Mouse (Mus musculus) midbrain, postnatal 0 days (tissue): ENCODE data around the gene Swsap1. TPM values are rescaled to one million over a fixed set of nuclear protein-coding genes. Genes with fewer than 3 reads are reported as not detected.

Source experiments
- ATAC-seq: fragments of 200-750 bp; cut with Nextera tagmentation; 2 replicates; pipeline ENCODE4 v1.8.0; 2017; ENCODE audit warnings: moderate number of reproducible peaks, mild to moderate bottlenecking, moderate TSS enrichment, moderate library complexity; ENCODE audit not compliant: low FRiP score
- DNase-seq: peaks from one replicate; pipeline ENCODE4 v3.0.0-alpha.2; 2015; ENCODE audit warnings: low spot score
- H3K27ac ChIP-seq: fragments of 300-500 bp; sonication (generic); 2 replicates; pipeline ENCODE4 v1.5.1; 2014; ENCODE audit warnings: low read depth, mild to moderate bottlenecking, low read length, mixed read lengths
- H3K27me3 ChIP-seq: fragments of 300-500 bp; sonication (generic); 2 replicates; pipeline ENCODE4 v1.6.1; 2014; ENCODE audit warnings: low read length, control low read depth, mixed read lengths; ENCODE audit not compliant: insufficient read depth
- H3K36me3 ChIP-seq: fragments of 300-500 bp; sonication (generic); 2 replicates; pipeline ENCODE4 v1.6.1; 2014; ENCODE audit warnings: low read length, control low read depth, mixed read lengths; ENCODE audit not compliant: insufficient read depth
- H3K4me1 ChIP-seq: fragments of 300-500 bp; sonication (generic); 2 replicates; pipeline ENCODE4 v1.6.1; 2014; ENCODE audit warnings: mild to moderate bottlenecking, control low read depth, antibody characterized with exemption, low read length, mixed read lengths; ENCODE audit not compliant: insufficient read depth
- H3K4me2 ChIP-seq: fragments of 300-500 bp; sonication (generic); 2 replicates; pipeline ENCODE4 v1.6.1; 2014; ENCODE audit warnings: low read depth, mild to moderate bottlenecking, low read length, mixed read lengths; ENCODE audit not compliant: poor library complexity, severe bottlenecking
- H3K4me3 ChIP-seq: fragments of 300-500 bp; sonication (generic); 2 replicates; pipeline ENCODE4 v1.5.1; 2014; ENCODE audit warnings: low read depth, mild to moderate bottlenecking, low read length, moderate library complexity
- H3K9ac ChIP-seq: fragments of 300-500 bp; sonication (generic); replicated peaks from 2 replicates; pipeline ENCODE4 v1.6.1; 2014; ENCODE audit warnings: mild to moderate bottlenecking, low read length, moderate library complexity, mixed read lengths; ENCODE audit not compliant: poor library complexity, severe bottlenecking
- H3K9me3 ChIP-seq: fragments of 300-500 bp; sonication (generic); 2 replicates; pipeline ENCODE4 v1.6.1; 2016; ENCODE audit warnings: low read length, control low read depth
- CTCF ChIP-seq: IDR thresholded peaks from 2 replicates; pipeline ENCODE4 v1.5.1; 2016; ENCODE audit warnings: antibody characterized with exemption, mild to moderate bottlenecking
- WGBS: fragments of 180-500 bp; shearing (Covaris S2); extraction: QIAGEN DNeasy Blood & Tissue Kit; methylation state at CpG from one replicate; pipeline ENCODE4 v1.1.7; 2014; 5-methylcytosine and 5-hydroxymethylcytosine counted together
- polyA plus RNA-seq: library from polyadenylated mRNA; unstranded; fragments of >200 nt; fragmentation: Nextera tagmentation; extraction: Ambion mirVana; gene quantifications from 2 replicates; pipeline ENCODE4 v1.2.1, GENCODE M21; 2015
- total RNA-seq: library from RNA; depleted of rRNA; stranded (reverse); fragments of >200 nt; gene quantifications from 2 replicates; pipeline ENCODE4 v1.2.3, GENCODE M21; 2014

The Swsap1 gene
- total and polyA plus RNA-seq, 2 experiments from 2014 or later = 8.0 to 38.6 TPM

DNA sequence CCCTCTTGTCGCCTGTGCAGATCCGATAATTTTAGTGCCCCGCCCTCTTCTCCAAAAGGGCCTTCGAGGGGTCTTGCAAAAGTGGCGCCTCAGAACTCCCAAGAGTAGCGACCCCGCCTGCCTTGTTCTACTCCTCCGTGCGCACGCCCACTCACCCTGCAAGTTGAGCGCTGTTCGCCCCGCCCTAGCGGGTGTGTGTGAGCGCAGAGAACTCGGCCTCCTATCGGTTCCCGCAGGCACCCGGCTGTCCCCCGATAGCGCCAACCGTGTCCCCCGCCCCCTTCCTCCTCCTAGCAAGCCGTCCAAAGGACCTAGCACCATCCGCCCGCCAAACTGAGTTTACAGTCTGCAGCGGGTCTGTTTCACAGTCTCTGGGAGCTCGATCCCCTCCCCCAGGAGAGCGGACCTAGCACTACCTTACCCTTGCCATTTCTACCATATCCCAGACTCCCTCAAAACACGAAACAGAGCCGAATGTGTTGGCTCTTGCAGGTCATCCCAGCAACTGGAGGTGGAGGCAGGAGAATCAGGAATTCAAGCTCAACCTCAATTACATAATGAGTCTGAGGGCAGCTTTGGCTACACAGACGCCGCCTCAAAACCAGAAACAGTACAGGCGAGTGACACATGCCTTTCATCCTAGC lies 7.0 kb downstream of the Swsap1 start:
- Histone ChIP-seq H3K27me3 (peaks cover 23% of the 10 kb centered on the region), H3K4me1 (peaks cover 13% of the 10 kb centered on the region; the same call in 1 of the 2 replicates), H3K4me3 (peak overlapping the region; percentile 35), H3K27ac (no peak overlapping the region), H3K9ac (no peak overlapping the region), H3K36me3 (no peaks in the 10 kb centered on the region; the same call in 1 of the 2 replicates), H3K9me3 (no peaks in the 10 kb centered on the region), H3K4me2 (peak overlapping the region; percentile 74)
- peak; percentile 20; the same call in 1 of the 2 replicates for TF ChIP-seq CTCF
- ATAC-seq (peak; percentile 35; the same call in 1 of the 2 replicates), DNase-seq (no peak)
- WGBS = 4% methylated on average over 34 of the region's 34 CpGs

DNA sequence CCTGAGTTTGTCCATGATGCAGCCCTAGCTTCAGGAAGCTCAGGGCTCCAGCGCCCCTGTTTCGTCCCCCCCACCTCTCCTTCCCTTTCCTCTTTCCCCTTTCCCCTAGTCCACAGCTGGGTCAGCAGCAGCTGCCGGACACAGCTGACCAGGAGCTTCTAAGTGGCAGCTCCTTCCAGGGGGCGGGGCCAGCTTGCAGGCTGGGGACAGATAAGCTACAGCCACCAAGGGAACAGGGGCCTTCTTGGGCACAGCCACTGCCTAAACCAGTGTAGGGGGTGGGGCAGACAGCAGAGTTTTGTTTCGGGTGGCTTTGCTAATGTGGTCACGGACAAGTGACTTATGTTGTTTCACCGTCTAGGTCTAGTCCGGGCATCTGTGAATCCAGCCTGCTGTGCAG lies 7.9 kb downstream of the Swsap1 start, which contains the start of gene Epor:
Gene Epor, minus strand, starts transcription at position 90 of the 400 bp plus-strand sequence.
- ATAC-seq (no peak), DNase-seq (no peak)
- peaks cover 23% of the 10 kb centered on the region for H3K27me3 ChIP-seq
- no peaks in the 10 kb centered on the region for H3K9me3 ChIP-seq
- peaks cover 13% of the 10 kb centered on the region; the same call in 1 of the 2 replicates for H3K4me1 ChIP-seq
- no peak within 1 kb of the TSS for H3K9ac ChIP-seq
- H3K27ac ChIP-seq = no peak within 1 kb of the TSS
- H3K4me3 ChIP-seq = peak within 1 kb of the TSS; percentile 35
- 13% methylated on average over 8 of the region's 8 CpGs for WGBS
- peak within 1 kb of the TSS; percentile 74 for H3K4me2 ChIP-seq
- no peaks in the 10 kb centered on the region; the same call in 1 of the 2 replicates for H3K36me3 ChIP-seq
- no peak for TF ChIP-seq CTCF

DNA sequence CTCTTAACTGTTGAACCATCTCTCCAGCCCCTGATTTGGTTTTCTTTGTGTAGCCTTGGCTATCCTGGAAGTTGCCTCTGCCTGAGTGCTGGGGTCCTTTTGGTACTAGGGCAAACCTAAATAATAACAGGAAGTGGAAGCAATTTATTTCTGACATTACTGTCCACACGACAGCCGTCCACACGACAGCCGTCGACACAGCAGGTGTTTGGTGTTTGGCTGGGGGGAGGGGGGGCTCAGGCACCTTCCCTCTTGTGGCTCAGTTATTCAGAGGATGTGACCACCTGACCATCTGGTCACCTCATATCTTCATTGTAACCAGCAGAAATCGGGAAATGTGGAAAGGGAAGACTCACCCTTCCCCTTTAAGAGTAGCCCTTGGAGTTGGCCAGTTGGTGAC lies 13.3 kb downstream of the Swsap1 start:
- DNase-seq = no peak
- ATAC-seq = no peak
- 72% methylated on average over 6 of the region's 6 CpGs for WGBS
- TF ChIP-seq CTCF = no peak
- no peak overlapping the region for H3K9ac ChIP-seq
- H3K27ac ChIP-seq = no peak overlapping the region
- no peak overlapping the region for H3K4me2 ChIP-seq
- H3K4me3 ChIP-seq = no peak overlapping the region
- H3K36me3 ChIP-seq = no peaks in the 10 kb centered on the region
- H3K4me1 ChIP-seq = no peaks in the 10 kb centered on the region
- no peaks in the 10 kb centered on the region for H3K27me3 ChIP-seq
- no peaks in the 10 kb centered on the region for H3K9me3 ChIP-seq

DNA sequence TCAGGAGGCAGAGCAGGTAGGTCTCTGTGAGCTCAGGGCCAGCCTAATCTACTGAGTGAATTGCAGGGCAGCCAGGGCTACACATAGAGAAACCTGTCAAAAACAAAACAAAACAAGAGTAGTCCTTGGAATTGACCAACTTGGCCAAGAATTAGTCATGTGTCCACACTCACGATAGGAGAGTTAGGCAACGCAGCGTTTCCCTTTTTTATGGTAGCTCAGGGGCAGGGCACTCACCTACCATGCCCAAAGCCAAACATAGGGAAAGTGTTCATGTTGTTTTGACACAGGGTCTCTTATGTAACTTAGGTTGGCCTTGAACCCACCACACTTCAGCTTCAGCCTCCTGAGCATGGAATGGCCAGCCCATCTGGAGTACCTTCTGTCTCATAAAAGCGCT lies 13.7 kb downstream of the Swsap1 start:
- Histone ChIP-seq H3K4me3 (no peak overlapping the region), H3K4me1 (no peaks in the 10 kb centered on the region), H3K4me2 (no peak overlapping the region), H3K27ac (no peak overlapping the region), H3K36me3 (no peaks in the 10 kb centered on the region), H3K9ac (no peak overlapping the region), H3K27me3 (no peaks in the 10 kb centered on the region), H3K9me3 (no peaks in the 10 kb centered on the region)
- TF ChIP-seq CTCF = no peak
- no peak for ATAC-seq
- WGBS = 88% methylated on average over 4 of the region's 4 CpGs
- no peak for DNase-seq

DNA sequence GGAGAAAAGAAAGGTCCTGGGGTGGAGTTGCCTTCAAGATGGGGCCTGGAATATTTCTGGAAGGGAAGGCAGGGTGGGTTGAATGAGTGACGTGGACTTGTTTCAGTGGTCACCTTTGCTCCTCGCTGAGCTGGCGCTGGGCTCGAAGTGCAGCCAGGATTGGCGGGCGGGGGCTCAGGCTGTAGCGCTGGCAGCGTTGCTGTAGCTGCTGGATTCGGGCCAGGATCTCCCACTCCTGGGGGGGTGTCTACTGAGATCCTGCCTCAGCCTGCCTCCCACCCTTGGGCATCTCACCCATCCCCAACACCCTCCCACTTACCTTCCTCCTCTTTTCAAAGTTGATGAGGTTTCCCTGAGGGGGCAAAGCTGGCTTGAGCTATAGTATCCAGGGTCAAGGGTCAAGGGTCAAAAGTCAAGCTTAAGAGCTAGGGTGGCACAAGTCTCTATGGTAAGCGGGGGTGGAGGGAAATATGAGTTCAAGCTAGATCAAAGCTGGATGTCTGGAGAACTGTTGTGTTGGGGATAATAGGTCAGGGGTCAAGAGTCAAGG lies 21.1 kb downstream of the Swsap1 start:
- Histone ChIP-seq H3K9me3 (no peaks in the 10 kb centered on the region), H3K4me1 (no peaks in the 10 kb centered on the region), H3K27me3 (no peaks in the 10 kb centered on the region), H3K4me3 (no peak overlapping the region), H3K9ac (no peak overlapping the region), H3K4me2 (no peak overlapping the region), H3K27ac (no peak overlapping the region), H3K36me3 (no peaks in the 10 kb centered on the region)
- no peak for DNase-seq
- TF ChIP-seq CTCF = no peak
- WGBS = 85% methylated on average over 10 of the region's 10 CpGs
- ATAC-seq = no peak

DNA sequence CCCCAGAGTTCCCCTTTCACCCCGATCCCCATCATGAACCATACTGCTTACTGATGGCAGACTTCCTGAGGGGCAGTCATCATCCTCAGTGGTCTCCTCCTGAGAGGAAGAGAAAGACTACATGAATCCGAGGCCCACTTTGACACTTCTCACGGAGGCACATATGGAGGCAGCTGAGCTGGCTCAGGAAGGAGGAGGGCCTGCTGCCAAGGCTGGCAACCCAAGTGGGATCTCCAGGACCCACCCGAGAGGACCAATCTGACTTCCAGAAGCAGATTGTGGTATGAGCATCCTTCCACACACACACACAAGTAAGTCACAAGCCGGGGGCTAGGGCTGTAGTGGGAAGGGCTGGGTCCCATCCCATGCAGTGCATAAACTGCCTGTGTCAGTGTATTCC lies 21.8 kb downstream of the Swsap1 start:
- ATAC-seq (no peak), DNase-seq (no peak)
- Histone ChIP-seq H3K9ac (no peak overlapping the region), H3K36me3 (no peaks in the 10 kb centered on the region), H3K27me3 (no peaks in the 10 kb centered on the region), H3K4me3 (no peak overlapping the region), H3K4me2 (no peak overlapping the region), H3K9me3 (no peaks in the 10 kb centered on the region), H3K4me1 (no peaks in the 10 kb centered on the region), H3K27ac (no peak overlapping the region)
- no peak for TF ChIP-seq CTCF
- 78% methylated on average over 5 of the region's 5 CpGs for WGBS
